Mouse (Mus musculus) neural tube, embryonic 15.5 days (tissue): ENCODE data around the gene Cybrd1. TPM values are rescaled to one million over a fixed set of nuclear protein-coding genes. Genes with fewer than 3 reads are reported as not detected.

Experiments
- ATAC-seq: fragments of 200-750 bp; cut with Nextera tagmentation; 2 replicates; pipeline ENCODE4 v1.8.0; 2017; ENCODE audit warnings: mild to moderate bottlenecking, moderate TSS enrichment, moderate library complexity; ENCODE audit not compliant: low FRiP score
- H3K27ac ChIP-seq: fragments of 300-500 bp; sonication (generic); replicated peaks from 2 replicates; pipeline ENCODE4 v1.5.1; 2015; ENCODE audit warnings: mild to moderate bottlenecking, inconsistent platforms
- H3K27me3 ChIP-seq: fragments of 300-500 bp; sonication (generic); replicated peaks from 2 replicates; pipeline ENCODE4 v1.6.1; 2015; ENCODE audit warnings: inconsistent platforms
- H3K36me3 ChIP-seq: fragments of 300-500 bp; sonication (generic); 2 replicates; pipeline ENCODE4 v1.6.1; 2015; ENCODE audit warnings: inconsistent platforms
- H3K4me1 ChIP-seq: fragments of 300-500 bp; sonication (generic); 2 replicates; pipeline ENCODE4 v1.6.1; 2015; ENCODE audit warnings: inconsistent platforms
- H3K4me2 ChIP-seq: fragments of 300-500 bp; sonication (generic); 2 replicates; pipeline ENCODE4 v1.6.1; 2015; ENCODE audit warnings: inconsistent platforms, mild to moderate bottlenecking, moderate library complexity
- H3K4me3 ChIP-seq: fragments of 300-500 bp; sonication (generic); replicated peaks from 2 replicates; pipeline ENCODE4 v1.5.1; 2015; ENCODE audit warnings: mild to moderate bottlenecking, inconsistent platforms
- H3K9ac ChIP-seq: fragments of 300-500 bp; sonication (generic); replicated peaks from 2 replicates; pipeline ENCODE4 v1.6.1; 2015; ENCODE audit warnings: mild to moderate bottlenecking, inconsistent platforms
- H3K9me3 ChIP-seq: fragments of 300-500 bp; sonication (generic); replicated peaks from 2 replicates; pipeline ENCODE4 v1.6.1; 2016; ENCODE audit warnings: inconsistent platforms
- WGBS: fragments of 180-500 bp; shearing (Covaris S2); methylation state at CpG from one replicate; pipeline ENCODE4 v1.1.7; 2015; ENCODE audit warnings: mixed read lengths; 5-methylcytosine and 5-hydroxymethylcytosine counted together
- polyA plus RNA-seq: library from polyadenylated mRNA; unstranded; fragments of >200 nt; fragmentation: Nextera tagmentation; extraction: Ambion mirVana; gene quantifications from 2 replicates; pipeline ENCODE4 v1.2.1, GENCODE M21; 2015

The Cybrd1 gene
- polyA plus RNA-seq, 1 experiment from 2014 or later: 3.4 TPM

DNA sequence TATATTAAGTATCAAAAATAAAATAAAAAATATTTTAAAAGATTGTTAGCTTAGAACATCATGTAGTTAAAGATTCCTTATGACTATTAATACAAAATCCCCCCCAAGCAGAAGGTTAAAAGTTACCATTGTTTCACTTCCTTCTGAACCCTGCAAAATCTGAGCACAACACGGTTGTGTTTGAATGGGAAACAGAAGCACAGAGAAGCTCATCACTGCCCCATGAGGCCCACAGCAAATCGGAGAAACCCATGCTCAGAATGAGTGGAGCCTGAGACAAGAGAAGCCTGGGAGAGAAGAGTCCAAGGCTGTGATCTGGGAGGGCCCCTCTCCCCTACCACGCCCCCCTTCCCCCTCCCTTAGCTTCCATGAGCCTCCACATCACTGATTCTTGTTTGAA, 13.0 kb upstream of the Cybrd1 start:
- no peaks in the 10 kb centered on the region for H3K36me3 ChIP-seq
- WGBS: 81% methylated on average over 3 of the region's 3 CpGs

GRCm38 (mm10) chr2:71105469-71106215, 12.1 kb upstream of the Cybrd1 start:
- no peaks in the 10 kb centered on the region for H3K36me3 ChIP-seq
- no peak for ATAC-seq
- no peaks in the 10 kb centered on the region for H3K4me1 ChIP-seq
- H3K27me3 ChIP-seq: no peaks in the 10 kb centered on the region
- 81% methylated on average over 14 of the region's 14 CpGs for WGBS
- no peak overlapping the region for H3K27ac ChIP-seq
- H3K9me3 ChIP-seq: no peaks in the 10 kb centered on the region
- no peak overlapping the region for H3K4me2 ChIP-seq
- H3K9ac ChIP-seq: no peak overlapping the region
- no peak overlapping the region for H3K4me3 ChIP-seq

More for the DNA sequence above, 13.0 kb upstream of the Cybrd1 start:
- H3K4me3 ChIP-seq: no peak overlapping the region
- ATAC-seq: no peak
- H3K27me3 ChIP-seq: no peaks in the 10 kb centered on the region
- H3K9me3 ChIP-seq: no peaks in the 10 kb centered on the region
- H3K27ac ChIP-seq: no peak overlapping the region
- H3K4me2 ChIP-seq: no peak overlapping the region
- no peak overlapping the region for H3K9ac ChIP-seq
- H3K4me1 ChIP-seq: no peaks in the 10 kb centered on the region

DNA sequence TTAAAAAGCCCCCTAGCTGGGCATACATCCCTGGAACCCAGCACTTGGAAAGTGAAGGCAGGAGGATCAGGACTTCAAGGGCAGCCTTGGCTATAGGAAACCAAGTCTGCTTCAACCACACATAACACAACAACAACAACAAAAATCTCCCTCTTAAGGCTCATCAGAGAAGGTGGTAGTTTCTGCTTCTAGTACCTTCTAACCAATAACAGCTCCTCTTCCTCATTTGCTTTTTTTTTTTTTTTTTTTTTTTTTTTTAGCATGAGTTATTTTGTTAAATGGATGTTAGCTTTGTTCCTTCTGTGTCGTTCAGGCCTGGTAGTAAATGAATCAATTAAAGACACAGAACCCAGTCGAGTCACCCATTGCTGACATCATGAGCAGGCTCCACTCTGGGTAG, 10.5 kb upstream of the Cybrd1 start:
- Histone ChIP-seq H3K4me3 (no peak overlapping the region), H3K9me3 (no peaks in the 10 kb centered on the region), H3K27me3 (no peaks in the 10 kb centered on the region), H3K4me2 (no peak overlapping the region), H3K27ac (no peak overlapping the region), H3K36me3 (no peaks in the 10 kb centered on the region), H3K9ac (no peak overlapping the region), H3K4me1 (no peaks in the 10 kb centered on the region)
- no peak for ATAC-seq
- WGBS: 52% methylated on average over 2 of the region's 2 CpGs

- H3K27me3 ChIP-seq: no peaks in the 10 kb centered on the region
- no peaks in the 10 kb centered on the region for H3K36me3 ChIP-seq
- 75% methylated on average over 3 of the region's 3 CpGs for WGBS
- ATAC-seq: no peak
- H3K4me3 ChIP-seq: no peak overlapping the region
- H3K4me1 ChIP-seq: no peaks in the 10 kb centered on the region
- no peak overlapping the region for H3K4me2 ChIP-seq
- no peak overlapping the region for H3K9ac ChIP-seq
- H3K27ac ChIP-seq: no peak overlapping the region
- H3K9me3 ChIP-seq: no peaks in the 10 kb centered on the region
Measured at GRCm38 (mm10) chr2:71108541-71108940, 9.2 kb upstream of the Cybrd1 start.

GRCm38 (mm10) chr2:71113489-71114171, 4.1 kb upstream of the Cybrd1 start:
- 81% methylated on average over 5 of the region's 6 CpGs for WGBS
- ATAC-seq: no peak

DNA sequence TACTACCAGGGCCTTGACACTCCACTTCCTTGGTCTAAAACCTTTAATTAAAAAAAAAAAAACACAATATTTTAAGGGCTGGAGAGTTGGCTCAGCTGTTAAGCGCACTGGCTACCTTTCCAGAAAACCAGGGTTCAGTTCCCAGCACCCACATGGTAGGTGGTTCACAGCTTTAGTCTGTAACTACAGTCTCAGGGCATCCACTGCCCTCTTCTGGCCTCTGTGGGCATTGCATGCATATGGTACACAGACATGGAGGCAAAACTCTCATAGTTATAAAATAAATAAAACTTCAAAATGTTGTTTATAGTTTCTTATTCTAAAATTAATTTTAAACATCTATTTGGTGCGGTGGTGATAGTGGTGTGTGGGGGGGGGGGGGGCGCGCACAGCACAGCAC, 1.6 kb upstream of the Cybrd1 start:
- no peak overlapping the region for H3K4me3 ChIP-seq
- H3K27ac ChIP-seq: no peak overlapping the region
- ATAC-seq: no peak
- no peaks in the 10 kb centered on the region for H3K9me3 ChIP-seq
- H3K36me3 ChIP-seq: no peaks in the 10 kb centered on the region
- WGBS: 92% methylated on average over 4 of the region's 4 CpGs
- no peak overlapping the region for H3K4me2 ChIP-seq
- peaks cover 12% of the 10 kb centered on the region for H3K4me1 ChIP-seq
- no peak overlapping the region for H3K9ac ChIP-seq
- H3K27me3 ChIP-seq: peaks cover 26% of the 10 kb centered on the region

More at GRCm38 (mm10) chr2:71113489-71114171, 4.1 kb upstream of the Cybrd1 start:
- H3K4me1 ChIP-seq: peaks cover 12% of the 10 kb centered on the region
- peaks cover 18% of the 10 kb centered on the region for H3K27me3 ChIP-seq
- H3K4me3 ChIP-seq: no peak overlapping the region
- no peaks in the 10 kb centered on the region for H3K9me3 ChIP-seq
- no peak overlapping the region for H3K4me2 ChIP-seq
- H3K27ac ChIP-seq: no peak overlapping the region
- H3K36me3 ChIP-seq: no peaks in the 10 kb centered on the region
- H3K9ac ChIP-seq: no peak overlapping the region

GRCm38 (mm10) chr2:71120844-71121243, 3.1 kb downstream of the Cybrd1 start:
- 78% methylated on average over 10 of the region's 10 CpGs for WGBS
- H3K4me1 ChIP-seq: peaks cover 17% of the 10 kb centered on the region
- no peak overlapping the region; the same call in 1 of the 2 replicates for H3K4me2 ChIP-seq
- ATAC-seq: no peak
- peaks cover 26% of the 10 kb centered on the region for H3K27me3 ChIP-seq
- no peaks in the 10 kb centered on the region for H3K36me3 ChIP-seq
- H3K9ac ChIP-seq: no peak overlapping the region
- H3K9me3 ChIP-seq: no peaks in the 10 kb centered on the region
- no peak overlapping the region for H3K27ac ChIP-seq
- no peak overlapping the region for H3K4me3 ChIP-seq

DNA sequence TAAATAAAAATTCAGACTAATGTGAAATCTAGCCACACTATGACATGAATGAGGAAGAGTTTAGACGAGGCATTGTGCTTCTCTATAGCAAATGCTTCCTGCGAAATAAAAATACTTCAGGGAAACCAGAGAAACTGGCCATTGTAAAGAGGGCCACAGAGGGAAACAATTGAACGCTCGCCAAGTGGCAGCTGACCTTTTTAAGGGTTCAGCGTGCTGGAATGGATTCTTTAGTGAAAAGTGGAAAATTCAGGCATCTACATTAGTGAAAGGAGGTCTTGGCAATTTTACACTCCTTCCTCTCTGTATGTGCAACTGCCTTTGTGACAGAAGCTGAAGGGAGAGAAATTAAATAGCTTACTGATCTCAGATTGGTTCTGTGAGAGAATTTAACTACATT, 3.7 kb downstream of the Cybrd1 start:
- 9% methylated on average over 5 of the region's 5 CpGs for WGBS
- peaks cover 17% of the 10 kb centered on the region for H3K4me1 ChIP-seq
- H3K36me3 ChIP-seq: no peaks in the 10 kb centered on the region
- no peak overlapping the region for H3K27ac ChIP-seq
- ATAC-seq: no peak
- H3K27me3 ChIP-seq: peaks cover 26% of the 10 kb centered on the region
- no peak overlapping the region for H3K4me2 ChIP-seq
- no peaks in the 10 kb centered on the region for H3K9me3 ChIP-seq
- H3K9ac ChIP-seq: no peak overlapping the region
- H3K4me3 ChIP-seq: no peak overlapping the region

- Histone ChIP-seq H3K4me3 (no peak overlapping the region), H3K27ac (peak overlapping the region; percentile 49), H3K27me3 (peaks cover 19% of the 10 kb centered on the region), H3K4me2 (no peak overlapping the region), H3K9ac (no peak overlapping the region), H3K36me3 (no peaks in the 10 kb centered on the region), H3K9me3 (no peaks in the 10 kb centered on the region), H3K4me1 (peaks cover 17% of the 10 kb centered on the region)
- 44% methylated on average over 13 of the region's 13 CpGs for WGBS
- ATAC-seq: no peak
Measured at GRCm38 (mm10) chr2:71122268-71123029, 4.7 kb downstream of the Cybrd1 start.

- Histone ChIP-seq H3K4me3 (no peak overlapping the region), H3K27me3 (0 out of 2 replicates have a peak, but pooled peaks cover 8% of the 10 kb centered on the region)
- ATAC-seq: peak; percentile 47; the same call in 1 of the 2 replicates
Measured at GRCm38 (mm10) chr2:71123591-71123990, 5.9 kb downstream of the Cybrd1 start.

GRCm38 (mm10) chr2:71127779-71128534, 10.2 kb downstream of the Cybrd1 start:
- no peak overlapping the region for H3K4me2 ChIP-seq
- H3K27ac ChIP-seq: no peak overlapping the region
- no peak for ATAC-seq
- H3K27me3 ChIP-seq: no peaks in the 10 kb centered on the region
- H3K36me3 ChIP-seq: no peaks in the 10 kb centered on the region
- H3K4me3 ChIP-seq: no peak overlapping the region
- H3K9me3 ChIP-seq: no peaks in the 10 kb centered on the region
- WGBS: 83% methylated on average over 10 of the region's 10 CpGs
- H3K9ac ChIP-seq: no peak overlapping the region
- no peaks in the 10 kb centered on the region for H3K4me1 ChIP-seq

More at GRCm38 (mm10) chr2:71123591-71123990, 5.9 kb downstream of the Cybrd1 start:
- no peak overlapping the region for H3K4me2 ChIP-seq
- WGBS: 41% methylated on average over 2 of the region's 2 CpGs
- H3K9me3 ChIP-seq: no peaks in the 10 kb centered on the region
- H3K27ac ChIP-seq: no peak overlapping the region
- no peak overlapping the region for H3K9ac ChIP-seq
- H3K36me3 ChIP-seq: no peaks in the 10 kb centered on the region
- peaks cover 6% of the 10 kb centered on the region; the same call in 1 of the 2 replicates for H3K4me1 ChIP-seq
